Mouse (Mus musculus): Measurements from ENCODE around the gene Nup37.

Gene Nup37

GRCm38 (mm10) chr10:88146707-88147477 is at the start of gene Nup37, which contains the start of gene Parpbp:
Gene Nup37, plus strand, starts transcription at chr10:88146992.
Gene Parpbp, minus strand, starts transcription at chr10:88146941.
- peak; percentile 93 for DNase-seq

DNA sequence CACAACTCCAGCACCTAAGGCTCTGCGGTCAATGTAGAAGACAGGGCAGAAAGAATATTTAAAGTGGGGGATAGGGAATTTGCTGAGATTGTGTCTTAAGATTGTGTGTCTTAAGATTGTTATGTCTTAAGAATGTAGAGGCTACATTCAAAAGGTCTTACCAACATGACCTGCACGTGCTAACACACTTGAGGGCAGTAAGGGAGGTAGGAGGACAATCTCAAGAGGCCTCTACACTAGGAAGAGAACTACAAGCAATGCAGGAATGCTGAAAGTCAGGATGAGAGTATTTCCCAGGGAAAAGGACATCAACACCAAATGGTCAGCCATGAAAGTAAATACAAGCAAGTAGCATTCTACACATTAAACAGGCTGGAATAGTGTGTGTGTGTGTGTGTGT is 40.6 kb upstream of the Nup37 start:
- no peak for DNase-seq

GRCm38 (mm10) chr10:88113290-88113689 is 33.5 kb upstream of the Nup37 start:
- no peak for DNase-seq

GRCm38 (mm10) chr10:88119721-88120120 is 27.1 kb upstream of the Nup37 start:
- no peak for DNase-seq

GRCm38 (mm10) chr10:88135630-88136029 is 11.2 kb upstream of the Nup37 start:
- DNase-seq: no peak

DNA sequence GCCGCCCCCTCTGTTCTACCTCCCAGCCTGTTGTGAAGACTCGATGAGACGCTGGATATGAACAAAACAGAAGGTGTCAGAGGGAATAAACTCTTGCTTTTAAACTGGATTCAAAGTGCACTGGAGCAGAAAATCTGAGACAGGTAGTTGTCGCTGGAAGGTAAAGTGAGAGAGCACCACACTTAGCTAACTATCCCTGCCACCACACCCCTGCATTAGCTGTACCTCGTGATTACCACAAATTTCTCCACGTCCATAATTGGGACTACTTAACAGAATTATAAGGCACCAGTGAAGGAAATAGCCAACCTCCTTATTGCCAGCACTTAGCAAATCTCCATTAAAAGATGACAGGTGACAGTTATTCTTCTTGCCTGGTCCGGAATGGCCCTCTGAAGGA is 605 bp upstream of the Nup37 start:
- DNase-seq: no peak

DNA sequence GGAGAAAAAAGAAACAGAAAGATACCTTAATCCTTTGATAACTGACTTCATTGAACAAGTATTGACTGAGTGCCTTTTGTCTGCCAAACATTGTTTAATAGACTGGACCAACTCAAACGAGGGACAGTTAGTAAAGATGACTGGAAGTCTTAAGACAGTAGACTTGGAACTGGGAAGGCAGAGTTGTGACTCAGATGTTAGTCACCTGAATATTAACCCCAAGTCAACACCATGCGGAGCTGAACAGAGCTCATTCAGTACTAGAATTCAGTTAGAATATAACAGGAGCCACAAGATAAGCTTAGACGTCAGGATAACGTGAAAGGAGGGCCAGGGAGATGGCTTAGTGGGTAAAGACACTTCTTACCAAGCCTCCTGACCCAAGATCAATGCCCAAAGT is 3.6 kb downstream of the Nup37 start:
- DNase-seq: no peak

DNA sequence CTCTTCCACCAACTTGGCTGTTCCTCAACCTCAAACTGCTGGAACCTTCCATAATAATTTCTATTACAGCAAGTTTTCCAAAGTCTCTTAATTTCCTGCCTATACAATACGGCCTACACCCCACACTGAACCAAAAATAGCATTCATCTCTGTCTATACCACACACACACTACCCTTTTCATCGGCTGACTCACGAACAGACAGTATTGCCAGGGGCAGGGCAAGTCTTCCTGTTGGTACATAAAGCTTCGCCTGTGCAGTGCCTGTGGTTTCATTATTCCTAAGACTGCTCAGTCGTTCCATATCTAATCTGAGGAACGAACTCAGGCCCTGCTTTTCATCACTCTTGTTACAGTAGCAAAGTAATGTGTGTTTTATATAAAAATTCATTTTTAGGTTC is 4.9 kb downstream of the Nup37 start:
- DNase-seq: no peak

DNA sequence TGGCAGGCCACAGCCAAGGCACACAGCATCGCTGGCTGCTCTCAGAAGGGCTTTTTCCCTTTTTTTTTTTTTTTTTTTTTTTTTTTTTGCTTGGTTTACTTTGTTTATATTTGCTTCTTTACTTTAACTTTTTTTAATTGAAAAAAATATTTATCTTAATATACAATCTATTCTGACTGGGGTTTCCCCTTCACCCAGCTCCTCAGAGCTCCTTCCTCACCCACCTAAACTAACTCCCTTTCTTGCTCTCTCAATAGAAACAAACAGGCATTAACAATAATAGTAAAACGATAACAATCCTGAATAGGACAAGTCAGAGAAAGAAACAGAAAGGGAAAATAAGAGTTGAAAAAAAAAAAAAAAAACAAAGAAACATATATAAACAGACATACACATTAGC is 15.3 kb downstream of the Nup37 start:
- DNase-seq: no peak

DNA sequence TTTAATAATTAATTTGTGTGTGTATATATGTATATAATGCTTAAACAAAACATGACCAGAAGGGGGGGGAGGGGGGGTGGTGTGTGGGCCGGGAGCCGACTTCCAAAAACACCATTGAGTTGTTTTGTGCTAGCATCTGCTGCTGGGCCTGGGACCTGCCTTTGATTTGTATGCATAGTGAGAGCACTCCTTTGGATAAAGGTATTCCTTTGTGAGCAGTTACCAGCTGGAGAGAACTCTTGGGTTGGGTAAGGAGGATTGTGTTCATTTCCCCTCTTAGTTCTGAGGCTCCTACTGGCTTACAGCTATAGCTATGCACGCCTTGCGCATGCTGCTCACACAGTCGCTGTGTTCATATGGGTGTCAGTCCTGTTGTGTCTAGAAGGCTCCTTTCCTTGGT is 15.9 kb downstream of the Nup37 start:
- no peak for DNase-seq

- DNase-seq: peak; percentile 34
Measured at GRCm38 (mm10) chr10:88166158-88166557, 19.4 kb downstream of the Nup37 start.

GRCm38 (mm10) chr10:88167438-88168077 is 20.8 kb downstream of the Nup37 start:
- no peak for DNase-seq

GRCm38 (mm10) chr10:88200541-88200940 is 53.7 kb downstream of the Nup37 start:
- DNase-seq: no peak

- DNase-seq: peak; percentile 94
Measured at GRCm38 (mm10) chr10:88200951-88201638, 54.3 kb downstream of the Nup37 start, which contains the start of gene Washc3. Gene Washc3, plus strand, starts transcription at chr10:88201093.

DNA sequence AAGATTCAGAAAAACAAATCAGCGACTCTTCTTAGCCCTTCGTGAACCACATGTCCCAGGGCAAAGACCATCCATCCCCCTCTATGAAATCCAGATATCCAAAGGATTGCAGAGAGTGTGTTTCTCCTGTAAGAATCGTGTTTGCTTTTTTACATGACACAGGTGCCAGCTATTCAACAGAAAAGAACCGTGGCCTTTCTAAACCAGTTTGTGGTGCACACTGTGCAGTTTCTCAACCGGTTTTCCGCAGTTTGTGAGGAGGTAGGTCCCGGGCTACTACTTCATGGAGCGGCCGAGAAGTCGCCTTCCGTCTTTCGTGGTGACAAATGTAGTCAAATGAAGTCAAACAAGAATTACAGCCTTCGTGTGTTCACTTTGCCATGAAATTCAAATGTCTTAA is 54.9 kb downstream of the Nup37 start:
- DNase-seq: peak; percentile 12

DNA sequence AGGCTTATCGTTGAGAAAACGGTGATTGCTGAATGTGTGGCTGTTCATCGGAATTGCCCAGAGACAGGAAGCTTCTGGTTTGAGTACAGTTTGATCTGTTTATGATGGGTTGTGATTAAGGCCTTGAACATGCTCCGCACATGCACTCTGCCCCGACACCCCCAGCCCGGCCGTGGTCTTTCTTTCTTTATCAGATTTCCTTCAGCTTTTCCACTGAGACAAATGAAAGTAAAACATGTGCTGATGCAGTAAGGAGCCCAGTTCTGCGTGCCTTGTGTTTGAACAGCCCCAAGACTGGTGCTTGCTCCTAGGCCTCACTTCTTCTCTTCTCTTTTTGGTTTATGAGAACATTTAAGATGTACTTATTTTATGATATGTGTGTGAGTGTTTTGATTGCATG is 55.8 kb downstream of the Nup37 start:
- peak; percentile 33 for DNase-seq

- peak; percentile 53 for DNase-seq
Measured at GRCm38 (mm10) chr10:88203236-88203635, 56.4 kb downstream of the Nup37 start.

DNA sequence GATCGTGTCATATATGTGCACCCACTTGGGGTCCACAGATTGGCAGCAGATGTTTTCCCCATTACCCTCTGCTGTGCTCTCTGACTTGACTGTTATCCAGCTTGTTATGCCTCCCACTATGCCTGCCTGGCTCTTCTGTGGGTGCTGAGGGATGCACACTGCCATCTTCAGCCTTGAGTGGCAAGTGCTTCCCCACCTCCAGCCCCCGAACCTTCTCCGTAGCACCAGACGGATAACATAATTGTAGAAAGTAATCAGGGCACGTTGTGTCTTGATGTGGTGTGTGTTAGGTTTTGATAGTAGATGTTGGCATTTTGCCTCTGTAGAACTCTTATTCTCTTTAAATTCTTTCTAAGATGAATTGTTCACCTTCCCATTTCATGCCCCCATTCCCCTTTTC is 65.9 kb downstream of the Nup37 start:
- DNase-seq: no peak

- DNase-seq: no peak
Measured at GRCm38 (mm10) chr10:88214800-88215514, 68.2 kb downstream of the Nup37 start.

DNA sequence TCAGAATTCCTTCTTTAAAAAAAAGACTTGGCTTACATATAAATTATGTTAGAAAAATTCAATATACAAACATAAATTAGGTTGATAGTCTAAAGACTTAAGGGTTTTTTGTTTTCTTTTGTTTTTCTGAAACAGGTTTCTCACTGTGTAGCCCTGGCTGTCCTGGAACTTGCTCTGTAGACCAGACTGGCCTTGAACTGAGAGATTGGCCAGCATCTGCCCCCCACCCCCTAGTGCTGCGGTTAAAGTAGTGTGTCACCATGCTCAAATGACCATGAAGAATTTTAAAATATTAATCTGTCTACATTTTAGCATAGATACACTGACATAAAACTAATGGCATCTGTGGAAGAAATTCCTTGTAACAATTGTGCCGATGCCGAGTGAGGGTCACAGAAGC is 71.4 kb downstream of the Nup37 start:
- DNase-seq: no peak

GRCm38 (mm10) chr10:88221718-88222117 is 74.9 kb downstream of the Nup37 start:
- no peak for DNase-seq

- DNase-seq: no peak
Measured at GRCm38 (mm10) chr10:88225421-88225820, 78.6 kb downstream of the Nup37 start.

GRCm38 (mm10) chr10:88227962-88228361 is 81.2 kb downstream of the Nup37 start:
- DNase-seq: no peak

Data from thymus, postnatal 14 days (tissue).